Mouse (Mus musculus): Measurements from ENCODE around the gene Rnd3. TPM values are rescaled to one million over a fixed set of nuclear protein-coding genes. Genes with fewer than 3 reads are reported as not detected.

The Rnd3 gene
- polyA plus RNA-seq, 1 experiment from 2014 or later, result 168 TPM

DNA sequence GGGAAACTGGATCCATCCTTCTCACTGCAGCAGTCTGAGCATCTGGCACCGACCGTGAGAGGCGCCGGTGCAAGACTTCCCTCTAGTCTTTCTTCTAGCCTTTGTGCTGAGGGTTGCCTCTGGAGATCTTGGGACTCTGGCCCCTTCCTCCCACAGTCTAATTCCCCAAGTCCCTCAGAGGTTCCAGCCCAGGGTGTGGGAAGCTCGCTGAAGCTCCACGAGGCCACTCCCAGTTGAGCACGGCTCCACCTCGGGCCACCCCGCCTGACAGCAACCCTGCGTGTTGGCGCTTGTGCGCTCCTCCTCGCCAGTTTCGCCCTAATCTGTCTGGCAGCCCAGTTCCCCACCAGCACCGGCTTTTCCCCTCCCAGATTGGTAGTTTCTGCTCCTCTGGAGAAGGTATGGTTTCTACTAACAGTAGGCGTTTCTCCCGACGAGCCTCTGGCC, 2.0 kb downstream of the Rnd3 start:
- H3K27me3 ChIP-seq, result peaks cover 4% of the 10 kb centered on the region; the same call in 1 of the 2 replicates
- peak overlapping the region; percentile 98 for H3K4me3 ChIP-seq
- WGBS, result 0% methylated on average over 18 of the region's 18 CpGs
- H3K4me1 ChIP-seq, result peaks cover 41% of the 10 kb centered on the region
- peak overlapping the region; percentile 71 for H3K4me2 ChIP-seq (replicated peaks)
- H3K9ac ChIP-seq, result peak overlapping the region; percentile 99
- ATAC-seq (ENCODE audit: low FRiP score, low read depth), result peak; percentile 56
- H3K9me3 ChIP-seq, result no peaks in the 10 kb centered on the region
- H3K27ac ChIP-seq, result peak overlapping the region; percentile 94
- peaks cover 8% of the 10 kb centered on the region for H3K36me3 ChIP-seq

- Histone ChIP-seq H3K9me3 (no peaks in the 10 kb centered on the region), H3K27me3 (peaks cover 4% of the 10 kb centered on the region; the same call in 1 of the 2 replicates), H3K36me3 (peaks cover 8% of the 10 kb centered on the region), H3K4me1 (peaks cover 50% of the 10 kb centered on the region), H3K4me2 (replicated peaks) (peak overlapping the region; percentile 71), H3K27ac (peak overlapping the region; percentile 94), H3K4me3 (peak overlapping the region; percentile 98), H3K9ac (peak overlapping the region; percentile 99)
- peak; percentile 18; the same call in 1 of the 2 replicates for ATAC-seq (ENCODE audit: low FRiP score, low read depth)
- 6% methylated on average over 7 of the region's 7 CpGs for WGBS
These were observed 3.0 kb downstream of the Rnd3 start for GRCm38 (mm10) chr2:51145838-51146470.

DNA sequence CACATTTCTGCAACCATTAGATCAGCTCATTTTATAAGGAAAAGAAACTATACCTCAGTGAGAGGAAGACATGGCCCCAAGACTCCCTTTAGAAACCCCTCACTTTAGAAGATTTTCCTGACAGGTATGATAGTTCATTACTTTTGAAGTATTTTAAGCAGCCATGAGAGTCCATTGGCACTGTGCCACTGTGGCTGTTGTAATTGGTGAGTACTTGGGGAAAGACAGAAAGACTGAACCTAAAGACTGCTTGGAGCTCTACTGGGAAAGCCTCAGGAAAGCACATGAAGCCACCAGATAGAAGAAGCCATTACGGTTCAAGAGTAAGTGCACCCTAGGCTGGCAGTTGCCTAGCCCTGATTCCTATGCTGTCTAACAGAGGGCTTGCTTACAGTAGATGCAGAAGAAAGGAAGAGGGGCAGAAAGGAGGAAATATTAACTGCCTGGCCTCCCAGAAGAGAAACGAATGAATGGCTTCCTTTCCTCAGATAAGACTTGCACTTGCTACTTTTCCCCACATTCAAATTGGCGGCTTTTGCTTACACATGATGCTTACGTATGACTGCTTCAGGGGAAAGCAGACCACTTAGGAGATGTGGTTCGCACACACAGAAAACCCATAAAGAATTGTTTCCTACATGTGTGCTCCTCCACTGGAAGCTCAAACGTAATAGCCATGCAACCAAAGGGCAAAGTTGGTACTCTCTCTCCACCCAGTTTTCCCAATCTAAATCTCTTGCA, 4.4 kb downstream of the Rnd3 start:
- Histone ChIP-seq H3K36me3 (peaks cover 8% of the 10 kb centered on the region), H3K9me3 (no peaks in the 10 kb centered on the region), H3K4me3 (peak overlapping the region; percentile 41), H3K9ac (peak overlapping the region; percentile 60), H3K4me2 (replicated peaks) (peak overlapping the region; percentile 71), H3K4me1 (peaks cover 63% of the 10 kb centered on the region), H3K27me3 (no peaks in the 10 kb centered on the region), H3K27ac (no peak overlapping the region)
- no peak for ATAC-seq (ENCODE audit: low FRiP score, low read depth)
- WGBS, result 49% methylated on average over 6 of the region's 6 CpGs

DNA sequence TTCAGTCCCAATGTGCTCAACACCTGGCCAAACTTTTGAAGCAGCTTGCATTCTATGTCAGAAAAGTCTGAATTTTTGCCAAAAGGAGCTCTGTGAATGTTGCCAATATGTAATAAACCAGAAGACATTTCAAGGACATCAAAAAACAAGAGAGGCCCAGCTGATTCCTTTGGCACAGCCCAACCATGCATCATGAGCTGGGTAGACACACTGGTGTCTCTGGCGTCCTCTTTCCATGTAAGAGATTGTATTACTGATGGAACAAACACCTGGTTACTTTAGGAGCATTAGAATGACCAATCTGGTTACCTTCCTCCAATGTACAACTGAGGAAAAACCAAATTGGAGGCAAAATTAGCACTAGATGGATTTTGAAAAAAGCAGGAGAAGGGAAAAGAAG, 6.5 kb downstream of the Rnd3 start:
- peaks cover 80% of the 10 kb centered on the region for H3K4me1 ChIP-seq
- H3K9me3 ChIP-seq, result no peaks in the 10 kb centered on the region
- H3K4me3 ChIP-seq, result peak overlapping the region; percentile 28; the same call in 1 of the 2 replicates
- no peak overlapping the region for H3K9ac ChIP-seq
- 47% methylated on average over 1 of the region's 1 CpGs for WGBS
- no peaks in the 10 kb centered on the region for H3K27me3 ChIP-seq
- no peak for ATAC-seq (ENCODE audit: low FRiP score, low read depth)
- peak overlapping the region; percentile 71 for H3K4me2 ChIP-seq (replicated peaks)
- H3K36me3 ChIP-seq, result peaks cover 23% of the 10 kb centered on the region
- H3K27ac ChIP-seq, result no peak overlapping the region

GRCm38 (mm10) chr2:51141345-51141744, 7.6 kb downstream of the Rnd3 start:
- Histone ChIP-seq H3K4me2 (replicated peaks) (peak overlapping the region; percentile 71), H3K4me1 (peaks cover 86% of the 10 kb centered on the region), H3K27ac (peak overlapping the region; percentile 49), H3K9me3 (no peaks in the 10 kb centered on the region), H3K4me3 (peak overlapping the region; percentile 28), H3K27me3 (no peaks in the 10 kb centered on the region), H3K36me3 (peaks cover 34% of the 10 kb centered on the region), H3K9ac (peak overlapping the region; percentile 67)
- no peak for ATAC-seq (ENCODE audit: low FRiP score, low read depth)
- WGBS, result 51% methylated on average over 3 of the region's 3 CpGs

- peak overlapping the region; percentile 49 for H3K27ac ChIP-seq
- peak; percentile 65; the same call in 1 of the 2 replicates for ATAC-seq (ENCODE audit: low FRiP score, low read depth)
- WGBS, result 2% methylated on average over 8 of the region's 8 CpGs
- H3K4me3 ChIP-seq, result peak overlapping the region; percentile 28
- H3K36me3 ChIP-seq, result peaks cover 42% of the 10 kb centered on the region
- peak overlapping the region; percentile 67 for H3K9ac ChIP-seq
- H3K27me3 ChIP-seq, result no peaks in the 10 kb centered on the region
- no peaks in the 10 kb centered on the region for H3K9me3 ChIP-seq
- H3K4me1 ChIP-seq, result peaks cover 80% of the 10 kb centered on the region
- peak overlapping the region; percentile 71 for H3K4me2 ChIP-seq (replicated peaks)
These were observed 8.4 kb downstream of the Rnd3 start for GRCm38 (mm10) chr2:51140486-51140885.

- ATAC-seq (ENCODE audit: low FRiP score, low read depth), result no peak
- Histone ChIP-seq H3K4me3 (peak overlapping the region; percentile 28), H3K27me3 (no peaks in the 10 kb centered on the region), H3K36me3 (peaks cover 45% of the 10 kb centered on the region), H3K9me3 (no peaks in the 10 kb centered on the region), H3K4me1 (peaks cover 77% of the 10 kb centered on the region), H3K4me2 (replicated peaks) (peak overlapping the region; percentile 71), H3K9ac (no peak overlapping the region), H3K27ac (no peak overlapping the region; the same call in 1 of the 2 replicates)
- WGBS, result 9% methylated on average over 6 of the region's 6 CpGs
These were observed 8.9 kb downstream of the Rnd3 start for GRCm38 (mm10) chr2:51139912-51140446.

DNA sequence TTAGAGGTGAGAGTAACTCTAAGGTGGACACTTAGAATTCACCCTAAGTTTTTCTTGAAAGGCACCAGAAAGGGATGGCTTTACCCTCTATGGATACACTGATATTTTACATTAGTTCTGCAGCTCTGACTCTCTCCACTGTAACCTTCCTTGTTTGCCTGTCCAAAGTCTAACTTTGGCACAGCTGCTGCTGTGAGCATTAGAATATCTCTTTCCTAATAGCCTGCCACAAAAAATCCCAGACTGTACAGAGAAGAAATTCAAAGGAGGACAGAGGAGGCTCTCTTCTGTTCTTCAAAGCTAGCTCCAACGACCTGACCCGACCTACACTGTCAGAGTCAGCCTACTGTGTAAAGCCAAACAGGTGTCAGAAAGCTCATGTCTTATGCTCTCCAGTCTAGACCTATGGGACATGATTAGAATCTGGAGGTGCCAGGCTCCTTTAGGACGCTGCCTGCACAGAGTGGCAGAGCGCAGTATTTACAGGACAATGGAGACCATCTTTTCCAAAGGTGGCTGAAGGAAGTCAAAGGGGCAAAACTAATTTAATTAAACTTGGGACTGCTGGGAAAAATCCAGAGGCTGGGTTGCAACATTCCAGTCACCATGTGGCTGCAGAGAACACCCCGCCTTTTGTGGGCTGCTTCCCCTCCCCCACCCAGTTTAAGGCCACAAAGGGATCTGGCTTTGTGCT, 9.5 kb downstream of the Rnd3 start:
- H3K27ac ChIP-seq, result peak overlapping the region; percentile 39; the same call in 1 of the 2 replicates
- no peaks in the 10 kb centered on the region for H3K9me3 ChIP-seq
- H3K27me3 ChIP-seq, result no peaks in the 10 kb centered on the region
- 15% methylated on average over 5 of the region's 5 CpGs for WGBS
- peak overlapping the region; percentile 8; the same call in 1 of the 2 replicates for H3K4me3 ChIP-seq
- peaks cover 71% of the 10 kb centered on the region for H3K4me1 ChIP-seq
- H3K9ac ChIP-seq, result 0 out of 2 replicates have a peak overlapping the region, but pooled peaks have one; percentile 8
- H3K4me2 ChIP-seq (replicated peaks), result peak overlapping the region; percentile 31
- peaks cover 51% of the 10 kb centered on the region for H3K36me3 ChIP-seq
- ATAC-seq (ENCODE audit: low FRiP score, low read depth), result peak; percentile 59; the same call in 1 of the 2 replicates

DNA sequence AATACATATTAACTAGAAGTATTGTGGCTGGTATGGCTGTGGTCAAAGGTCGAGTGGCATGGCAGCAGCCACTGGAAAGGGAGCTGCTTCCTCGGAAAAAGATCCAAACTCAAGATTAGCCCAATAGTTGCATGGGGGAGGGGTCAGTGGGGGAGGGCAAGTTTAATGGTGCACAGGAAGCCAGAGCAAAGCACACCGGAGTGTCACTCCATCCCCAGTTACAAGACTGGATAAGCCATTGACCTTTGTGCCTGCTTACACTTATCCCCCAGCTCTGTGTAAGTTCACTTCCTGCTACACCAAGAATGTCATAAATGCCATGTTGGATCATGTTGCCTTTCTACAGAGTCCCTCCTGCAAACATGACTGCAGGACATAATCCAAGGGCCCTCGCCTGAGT, 11.2 kb downstream of the Rnd3 start:
- Histone ChIP-seq H3K9me3 (no peaks in the 10 kb centered on the region), H3K4me3 (no peak overlapping the region), H3K4me2 (replicated peaks) (no peak overlapping the region), H3K4me1 (peaks cover 55% of the 10 kb centered on the region), H3K27ac (no peak overlapping the region), H3K27me3 (no peaks in the 10 kb centered on the region), H3K36me3 (peaks cover 60% of the 10 kb centered on the region), H3K9ac (no peak overlapping the region)
- WGBS, result 34% methylated on average over 4 of the region's 4 CpGs
- no peak for ATAC-seq (ENCODE audit: low FRiP score, low read depth)

DNA sequence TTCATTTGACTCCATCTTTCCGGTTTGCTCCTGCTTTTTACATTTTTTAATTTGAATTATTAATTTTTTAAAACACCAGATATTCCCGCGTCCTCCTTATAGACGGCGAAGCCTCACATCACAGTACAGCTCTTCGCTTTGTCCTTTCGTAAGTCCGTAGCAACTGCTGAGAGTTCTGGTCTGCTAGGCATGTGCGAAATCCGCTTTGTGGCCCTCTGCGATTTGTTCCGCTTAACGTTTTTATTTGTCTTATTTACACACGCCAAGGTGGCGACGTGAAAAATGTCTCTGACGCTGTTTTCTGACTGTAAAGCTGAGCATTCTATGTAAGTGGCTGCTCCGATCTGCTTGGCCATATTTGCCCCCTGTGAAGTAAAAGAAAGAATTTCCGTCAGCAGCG, 16.7 kb downstream of the Rnd3 start:
- Histone ChIP-seq H3K4me2 (replicated peaks) (no peak overlapping the region), H3K36me3 (peaks cover 77% of the 10 kb centered on the region), H3K27me3 (no peaks in the 10 kb centered on the region), H3K27ac (no peak overlapping the region), H3K9ac (no peak overlapping the region), H3K4me1 (peaks cover 5% of the 10 kb centered on the region), H3K9me3 (no peaks in the 10 kb centered on the region), H3K4me3 (no peak overlapping the region)
- no peak for ATAC-seq (ENCODE audit: low FRiP score, low read depth)
- WGBS, result 94% methylated on average over 20 of the region's 20 CpGs

DNA sequence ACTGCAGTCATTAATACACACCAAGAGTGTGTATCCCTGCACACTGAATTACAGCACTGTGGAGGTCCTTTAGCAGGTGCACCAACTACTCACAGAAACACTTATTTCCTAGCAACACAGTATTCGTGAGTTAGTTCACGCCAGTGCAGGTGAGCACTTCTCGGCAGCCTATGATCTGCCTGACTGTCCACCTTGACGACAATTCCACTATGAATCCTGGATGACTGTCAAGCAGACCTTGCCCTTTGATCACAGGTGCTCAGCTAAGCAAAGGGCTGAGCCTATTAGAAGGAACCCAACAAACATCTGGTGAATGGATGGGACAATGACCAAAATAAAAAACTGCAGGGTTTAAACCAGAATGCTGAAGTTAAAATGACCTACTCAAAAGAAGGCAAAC, 20.8 kb downstream of the Rnd3 start:
- Histone ChIP-seq H3K4me2 (replicated peaks) (no peak overlapping the region), H3K9me3 (no peaks in the 10 kb centered on the region), H3K27me3 (no peaks in the 10 kb centered on the region), H3K27ac (no peak overlapping the region), H3K4me3 (no peak overlapping the region), H3K36me3 (peaks cover 38% of the 10 kb centered on the region), H3K4me1 (no peaks in the 10 kb centered on the region), H3K9ac (no peak overlapping the region)
- ATAC-seq (ENCODE audit: low FRiP score, low read depth), result peak; percentile 42; the same call in 1 of the 2 replicates
- 74% methylated on average over 4 of the region's 4 CpGs for WGBS

Data from limb, embryonic 13.5 days (tissue).